Mouse (Mus musculus): ENCODE data around the gene Tbc1d17. TPM values are rescaled to one million over a fixed set of nuclear protein-coding genes. Genes with fewer than 3 reads are reported as not detected.

The Tbc1d17 gene
- polyA plus RNA-seq (2012; ENCODE audit: insufficient read depth, low replicate concordance): 44.5 TPM in 2 replicates

DNA sequence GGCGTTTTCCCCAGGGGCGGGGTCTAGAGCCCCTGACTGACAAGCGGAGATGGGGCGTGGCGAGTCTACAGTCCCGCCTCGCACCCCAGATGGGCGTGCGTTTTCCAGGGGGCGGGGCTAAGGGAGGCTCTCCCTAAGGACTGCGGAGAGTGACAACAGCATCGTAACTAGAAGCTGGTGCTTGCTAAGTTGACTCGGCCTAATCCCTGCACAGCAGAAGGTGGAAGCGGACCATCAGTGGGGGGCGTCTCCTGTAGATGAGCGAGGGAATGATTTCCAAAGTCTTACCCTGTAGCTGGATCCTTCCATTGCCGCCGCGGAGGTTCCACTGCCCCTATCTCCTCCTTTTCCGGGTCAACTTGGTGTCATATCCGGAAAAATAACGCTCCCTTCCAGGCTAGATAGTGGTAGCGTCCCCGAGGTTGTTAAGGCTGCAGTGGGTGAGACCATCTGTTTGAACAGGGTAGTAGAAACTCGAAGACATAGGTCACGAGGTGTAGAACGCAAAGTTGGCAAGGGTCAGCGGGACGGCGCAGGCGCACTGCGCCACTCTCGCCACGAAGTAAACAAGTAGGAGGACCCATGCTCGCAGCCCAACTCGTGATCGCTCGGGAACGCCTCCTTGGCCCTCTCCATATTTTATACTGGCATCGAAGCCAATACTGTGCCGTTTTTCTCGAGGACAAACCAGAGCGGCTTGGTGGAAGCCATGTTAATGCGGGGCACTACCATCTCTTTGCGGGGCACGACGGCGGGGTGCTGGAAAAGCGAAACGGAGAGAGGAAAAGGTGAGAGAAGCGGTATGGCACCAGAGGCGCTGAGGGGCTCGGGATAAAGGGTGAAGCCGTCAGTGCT lies at the start of gene Tbc1d17, which contains the start of gene Akt1s1:
Gene Tbc1d17, minus strand, starts transcription at position 519 of the 855 bp plus-strand sequence.
Gene Akt1s1, plus strand, starts transcription at position 431 of the 855 bp plus-strand sequence.
- peaks cover 64% of the 10 kb centered on the region for H3K36me3 ChIP-seq (replicated peaks; ENCODE audit: low read length)
- TF ChIP-seq FLI1 (IDR thresholded peaks at IDR 0.05; ENCODE audit: low read length) (no peak), GATA1 (IDR thresholded peaks at IDR 0.05; ENCODE audit: borderline replicate concordance, low read length) (no peak)
- no peaks in the 10 kb centered on the region for H3K27me3 ChIP-seq (replicated peaks)
- H3K4me1 ChIP-seq: peaks cover 72% of the 10 kb centered on the region
- H3K9me3 ChIP-seq: no peaks in the 10 kb centered on the region
- H3K4me3 ChIP-seq (replicated peaks): peak within 1 kb of the TSS; percentile 100

DNA sequence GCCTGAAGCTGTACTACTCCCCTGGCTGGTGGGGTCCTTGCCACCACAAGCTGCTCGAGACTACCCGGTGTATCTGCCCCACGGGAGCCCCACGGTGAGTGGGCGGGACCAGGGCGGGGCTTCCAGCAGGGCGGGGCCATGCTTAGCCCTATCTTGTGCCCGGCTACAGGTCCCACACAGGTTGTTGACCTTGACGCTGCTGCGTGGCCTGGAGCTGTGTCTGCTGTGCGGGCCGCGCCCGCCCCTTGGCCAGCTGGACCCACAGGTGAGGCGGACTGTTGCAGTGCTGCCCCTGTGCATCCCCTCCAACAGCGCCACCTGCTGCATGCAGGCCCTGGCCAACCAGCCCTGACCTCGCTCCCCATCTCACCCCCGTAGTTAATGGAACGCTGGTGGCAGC lies 49.7 kb upstream of the Tbc1d17 start:
- H3K4me3 ChIP-seq (replicated peaks): peak overlapping the region; percentile 26
- H3K27me3 ChIP-seq (replicated peaks): no peaks in the 10 kb centered on the region
- TF ChIP-seq FLI1 (IDR thresholded peaks at IDR 0.05; ENCODE audit: low read length) (no peak), GATA1 (IDR thresholded peaks at IDR 0.05; ENCODE audit: borderline replicate concordance, low read length) (no peak)
- no peaks in the 10 kb centered on the region for H3K9me3 ChIP-seq
- peaks cover 63% of the 10 kb centered on the region for H3K4me1 ChIP-seq
- peaks cover 66% of the 10 kb centered on the region for H3K36me3 ChIP-seq (replicated peaks; ENCODE audit: low read length)

DNA sequence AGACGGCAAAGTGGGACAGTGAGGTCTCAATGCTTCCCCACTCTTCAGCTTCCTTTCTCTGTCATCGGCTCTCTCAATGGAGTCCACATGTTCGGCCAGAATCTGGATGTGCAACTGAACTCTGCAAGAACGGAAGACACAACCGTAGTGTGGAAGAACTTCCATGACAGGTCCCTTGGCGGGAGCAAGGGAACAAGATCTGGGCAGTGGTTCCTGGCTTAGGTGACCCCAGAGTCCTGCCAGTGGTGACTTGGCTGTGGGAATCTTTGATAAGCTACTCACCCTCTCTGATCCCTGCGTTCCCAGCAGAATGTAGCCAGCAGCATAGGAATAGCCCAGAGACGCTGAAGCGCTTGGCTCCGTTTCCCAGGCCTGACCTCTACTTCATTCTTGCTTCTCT lies 47.6 kb upstream of the Tbc1d17 start:
- H3K36me3 ChIP-seq (replicated peaks; ENCODE audit: low read length): peaks cover 45% of the 10 kb centered on the region
- H3K4me3 ChIP-seq (replicated peaks): peak overlapping the region; percentile 94
- H3K27me3 ChIP-seq (replicated peaks): no peaks in the 10 kb centered on the region
- no peak for TF ChIP-seq GATA1 (IDR thresholded peaks at IDR 0.05; ENCODE audit: borderline replicate concordance, low read length)
- no peak for TF ChIP-seq FLI1 (IDR thresholded peaks at IDR 0.05; ENCODE audit: low read length)
- H3K9me3 ChIP-seq: no peaks in the 10 kb centered on the region
- H3K4me1 ChIP-seq: peaks cover 68% of the 10 kb centered on the region

DNA sequence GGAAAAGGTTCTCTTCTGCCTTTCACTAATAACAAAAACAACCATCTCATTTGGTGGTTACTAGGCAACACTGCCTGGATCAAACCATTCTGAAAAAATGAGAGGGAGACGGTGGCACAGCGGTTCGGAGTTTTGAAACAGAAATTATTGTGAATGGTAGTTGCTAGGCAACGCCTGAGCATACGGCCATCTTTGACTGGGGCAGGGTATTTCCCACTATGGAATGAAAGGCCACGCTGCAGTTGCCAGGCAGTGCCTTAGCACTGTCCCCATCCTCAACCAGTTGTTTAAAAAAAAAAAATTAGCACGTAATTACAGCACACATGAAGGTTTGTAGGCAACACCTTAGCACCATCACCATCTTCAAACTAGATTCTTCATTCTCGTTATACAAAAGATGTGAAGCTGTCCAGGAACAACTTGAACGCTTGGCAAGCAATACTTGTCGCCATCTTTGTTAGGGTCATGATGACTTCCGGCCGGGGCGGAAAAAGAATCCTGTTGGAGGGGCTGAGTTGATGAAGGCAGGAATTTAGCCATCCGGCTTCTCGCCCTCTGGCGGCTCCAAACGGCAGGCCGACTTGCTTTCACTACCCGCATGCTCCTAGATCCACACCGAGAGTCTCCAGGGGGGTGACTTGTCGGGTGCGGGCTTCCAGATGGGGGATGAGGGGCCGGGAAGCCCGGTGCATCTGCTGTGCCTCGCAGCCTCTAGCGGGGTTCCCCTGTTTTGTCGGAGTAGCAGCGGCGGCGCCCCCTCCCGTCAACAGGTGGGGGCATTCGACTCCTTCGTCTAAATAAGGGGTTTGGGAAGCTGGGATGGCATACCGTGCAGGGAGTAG lies 46.9 kb upstream of the Tbc1d17 start, which contains the start of gene Fuz:
Gene Fuz, plus strand, starts transcription at position 487 of the 842 bp plus-strand sequence.
- no peaks in the 10 kb centered on the region for H3K9me3 ChIP-seq
- peaks cover 68% of the 10 kb centered on the region for H3K4me1 ChIP-seq
- peaks cover 41% of the 10 kb centered on the region for H3K36me3 ChIP-seq (replicated peaks; ENCODE audit: low read length)
- H3K27me3 ChIP-seq (replicated peaks): no peaks in the 10 kb centered on the region
- no peak for TF ChIP-seq GATA1 (IDR thresholded peaks at IDR 0.05; ENCODE audit: borderline replicate concordance, low read length)
- TF ChIP-seq FLI1 (IDR thresholded peaks at IDR 0.05; ENCODE audit: low read length): no peak
- H3K4me3 ChIP-seq (replicated peaks): peak within 1 kb of the TSS; percentile 94

DNA sequence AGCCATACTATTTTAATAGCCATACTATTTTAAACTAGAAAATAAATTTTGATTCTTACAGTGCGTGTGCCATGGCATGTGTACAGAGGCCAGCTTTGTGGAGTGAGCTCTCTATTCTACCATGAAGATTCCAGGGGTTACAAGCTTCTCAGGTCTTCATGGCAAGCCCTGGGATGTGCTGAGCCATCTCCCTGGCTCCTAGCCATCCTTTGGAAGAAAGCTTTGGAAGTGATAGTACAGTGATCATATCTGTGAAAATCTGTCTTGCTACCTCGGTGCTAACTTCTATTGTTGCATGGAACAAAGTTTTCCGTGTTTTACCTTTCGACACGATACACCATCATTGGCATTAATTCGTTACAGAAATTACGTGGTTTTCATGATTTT lies 46.3 kb upstream of the Tbc1d17 start:
- peaks cover 74% of the 10 kb centered on the region for H3K4me1 ChIP-seq
- H3K9me3 ChIP-seq: no peaks in the 10 kb centered on the region
- peak overlapping the region; percentile 94 for H3K4me3 ChIP-seq (replicated peaks)
- TF ChIP-seq GATA1 (IDR thresholded peaks at IDR 0.05; ENCODE audit: borderline replicate concordance, low read length): no peak
- no peak for TF ChIP-seq FLI1 (IDR thresholded peaks at IDR 0.05; ENCODE audit: low read length)
- no peaks in the 10 kb centered on the region for H3K27me3 ChIP-seq (replicated peaks)
- H3K36me3 ChIP-seq (replicated peaks; ENCODE audit: low read length): peaks cover 41% of the 10 kb centered on the region

DNA sequence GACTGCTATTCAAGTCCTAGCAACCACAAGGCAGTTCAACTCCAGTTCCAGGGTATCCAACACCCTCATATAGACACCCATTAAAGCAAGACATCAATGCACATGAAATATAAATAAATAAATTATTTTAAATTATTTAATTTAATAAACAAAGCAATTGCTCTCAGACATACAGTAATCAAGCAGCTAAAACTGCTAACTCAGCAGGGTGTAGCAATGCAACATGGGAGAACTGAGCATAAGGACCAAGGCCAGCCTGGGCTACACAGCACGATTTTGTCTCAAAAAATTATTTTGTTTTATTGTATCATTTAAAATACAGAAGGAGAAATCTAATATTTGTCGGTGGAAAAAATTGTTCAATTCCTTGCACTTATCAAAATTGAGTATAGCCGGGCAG lies 45.3 kb upstream of the Tbc1d17 start:
- TF ChIP-seq GATA1 (IDR thresholded peaks at IDR 0.05; ENCODE audit: borderline replicate concordance, low read length) (no peak), FLI1 (IDR thresholded peaks at IDR 0.05; ENCODE audit: low read length) (no peak)
- H3K27me3 ChIP-seq (replicated peaks): no peaks in the 10 kb centered on the region
- H3K4me1 ChIP-seq: peaks cover 68% of the 10 kb centered on the region
- H3K9me3 ChIP-seq: no peaks in the 10 kb centered on the region
- no peak overlapping the region for H3K4me3 ChIP-seq (replicated peaks)
- peaks cover 37% of the 10 kb centered on the region for H3K36me3 ChIP-seq (replicated peaks; ENCODE audit: low read length)

DNA sequence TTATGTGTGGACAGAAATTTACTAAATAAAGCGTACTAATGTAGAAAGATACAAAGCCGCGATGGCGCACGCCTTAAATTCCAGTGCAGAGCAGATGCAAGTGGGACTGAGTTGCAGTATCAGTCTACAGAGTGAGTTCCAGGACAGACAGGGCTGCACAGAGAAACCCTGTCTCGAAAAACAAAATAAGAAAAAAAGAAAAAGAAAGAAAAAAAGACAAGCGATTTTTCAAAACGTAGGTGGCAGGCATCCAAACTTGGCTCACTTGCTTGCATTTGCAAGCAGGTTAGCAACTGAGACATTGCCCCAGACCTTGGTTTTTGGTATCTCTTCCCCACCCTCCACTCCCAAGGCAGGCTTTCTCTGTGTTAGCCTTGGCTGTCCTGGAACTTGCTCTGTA lies 44.3 kb upstream of the Tbc1d17 start:
- TF ChIP-seq GATA1 (IDR thresholded peaks at IDR 0.05; ENCODE audit: borderline replicate concordance, low read length): no peak
- no peak for TF ChIP-seq FLI1 (IDR thresholded peaks at IDR 0.05; ENCODE audit: low read length)
- H3K4me3 ChIP-seq (replicated peaks): peak overlapping the region; percentile 64
- H3K27me3 ChIP-seq (replicated peaks): no peaks in the 10 kb centered on the region
- H3K4me1 ChIP-seq: peaks cover 68% of the 10 kb centered on the region
- H3K9me3 ChIP-seq: no peaks in the 10 kb centered on the region
- peaks cover 37% of the 10 kb centered on the region for H3K36me3 ChIP-seq (replicated peaks; ENCODE audit: low read length)

DNA sequence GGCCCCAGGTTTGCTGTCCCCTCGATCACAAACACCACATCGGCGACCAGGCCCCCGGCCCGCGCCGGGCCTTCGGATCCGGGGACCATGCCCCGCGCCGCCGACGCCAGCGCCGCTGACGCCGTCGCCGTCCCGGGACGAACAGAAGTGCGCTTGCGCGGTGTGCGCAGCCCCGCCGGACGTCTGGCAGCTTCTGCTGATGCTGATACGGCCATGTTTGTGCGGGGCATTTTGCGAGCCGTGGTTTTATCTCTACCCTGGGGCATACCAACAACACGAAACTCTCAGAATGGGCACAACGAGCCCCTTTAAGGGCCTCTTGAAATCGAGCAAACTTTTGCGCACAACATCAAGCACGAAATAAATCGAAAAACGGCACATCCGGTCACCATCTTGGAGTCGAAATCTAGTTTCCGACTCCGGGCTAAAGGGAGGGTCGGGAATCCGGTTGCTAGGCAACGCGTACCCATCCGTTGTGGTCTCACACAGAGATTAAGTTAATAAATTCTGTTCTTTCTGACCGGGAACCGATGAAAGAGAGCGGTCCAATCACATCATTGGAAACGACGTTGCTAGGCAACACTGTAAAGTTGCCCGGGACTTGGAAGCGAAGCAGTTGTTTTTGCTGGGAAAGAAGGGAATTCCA lies 43.5 kb upstream of the Tbc1d17 start, which contains the start of gene Med25:
Gene Med25, minus strand, starts transcription at position 437 of the 646 bp plus-strand sequence.
- Histone ChIP-seq H3K4me3 (replicated peaks) (peak within 1 kb of the TSS; percentile 93), H3K27me3 (replicated peaks) (no peaks in the 10 kb centered on the region), H3K9me3 (no peaks in the 10 kb centered on the region), H3K36me3 (replicated peaks; ENCODE audit: low read length) (peaks cover 33% of the 10 kb centered on the region), H3K4me1 (peaks cover 64% of the 10 kb centered on the region)
- TF ChIP-seq FLI1 (IDR thresholded peaks at IDR 0.05; ENCODE audit: low read length) (peak; percentile 34; the same call in 1 of the 2 replicates), GATA1 (IDR thresholded peaks at IDR 0.05; ENCODE audit: borderline replicate concordance, low read length) (no peak)

DNA sequence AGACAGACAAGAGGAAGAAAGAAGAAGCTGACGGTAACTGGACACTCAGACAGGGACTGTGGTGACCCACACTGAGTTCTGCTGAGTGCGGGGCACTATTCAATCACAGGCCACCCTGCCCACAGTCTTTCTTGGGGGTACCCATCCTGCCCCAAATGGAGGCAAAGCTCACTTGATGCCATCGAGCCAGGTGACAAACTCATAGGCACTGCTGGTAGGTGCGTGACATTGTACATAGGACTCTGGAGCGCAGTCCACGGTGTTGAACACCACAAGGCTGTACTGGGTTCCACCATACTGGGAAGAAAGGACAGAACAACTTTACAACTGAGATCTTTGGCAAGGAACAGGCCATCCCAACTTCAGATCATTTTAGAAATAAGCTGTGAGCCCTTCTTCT lies 42.7 kb upstream of the Tbc1d17 start:
- H3K4me1 ChIP-seq: peaks cover 64% of the 10 kb centered on the region
- no peaks in the 10 kb centered on the region for H3K27me3 ChIP-seq (replicated peaks)
- peaks cover 37% of the 10 kb centered on the region for H3K36me3 ChIP-seq (replicated peaks; ENCODE audit: low read length)
- no peaks in the 10 kb centered on the region for H3K9me3 ChIP-seq
- H3K4me3 ChIP-seq (replicated peaks): peak overlapping the region; percentile 93
- no peak for TF ChIP-seq GATA1 (IDR thresholded peaks at IDR 0.05; ENCODE audit: borderline replicate concordance, low read length)
- TF ChIP-seq FLI1 (IDR thresholded peaks at IDR 0.05; ENCODE audit: low read length): no peak

Measured in megakaryocyte, embryonic 14.5 days (primary cell).